Mouse (Mus musculus) megakaryocyte progenitor cell, adult 5-6 weeks (primary cell): ENCODE measurements at regions not wholly inside any gene's neighbourhood (a gene's known extent, or its start where the extent isn't known, plus 50 kb on each side); places are given as distances from the start of the nearest gene placed in this dataset.

Experiments used
- ATAC-seq: replicated peaks from 2 replicates; pipeline ENCODE4 v1.8.0; 2016; ENCODE audit warnings: mild to moderate bottlenecking, moderate TSS enrichment, inconsistent platforms; ENCODE audit not compliant: poor library complexity

- ATAC-seq, result no peak
These were observed 142.0 kb upstream of the Tut7 start for GRCm38 (mm10) chr13:59964981-59965380.

- ATAC-seq, result no peak
These were observed 140.0 kb upstream of the Tut7 start for GRCm38 (mm10) chr13:59962676-59963664.

- no peak for ATAC-seq
These were observed 133.5 kb upstream of the Tut7 start for GRCm38 (mm10) chr13:59956441-59956840.

GRCm38 (mm10) chr13:59952809-59953208 lies 129.9 kb upstream of the Tut7 start:
- ATAC-seq, result no peak

- no peak for ATAC-seq
These were observed 129.2 kb upstream of the Tut7 start for GRCm38 (mm10) chr13:59952116-59952515.

GRCm38 (mm10) chr13:59950281-59950680 lies 127.3 kb upstream of the Tut7 start:
- ATAC-seq, result no peak

- ATAC-seq, result no peak
These were observed 126.5 kb upstream of the Tut7 start for GRCm38 (mm10) chr13:59949471-59949870.

GRCm38 (mm10) chr13:59948496-59949138 lies 125.7 kb upstream of the Tut7 start:
- no peak for ATAC-seq

- no peak for ATAC-seq
These were observed 124.5 kb upstream of the Tut7 start for GRCm38 (mm10) chr13:59947461-59947860.

GRCm38 (mm10) chr13:59946509-59946908 lies 123.6 kb upstream of the Tut7 start:
- ATAC-seq, result no peak

GRCm38 (mm10) chr13:59945631-59946030 lies 122.7 kb upstream of the Tut7 start:
- ATAC-seq, result no peak

GRCm38 (mm10) chr13:59943602-59944140 lies 120.7 kb upstream of the Tut7 start:
- ATAC-seq, result no peak

GRCm38 (mm10) chr13:59943020-59943419 lies 120.1 kb upstream of the Tut7 start:
- ATAC-seq, result no peak

GRCm38 (mm10) chr13:59941519-59941918 lies 118.6 kb upstream of the Tut7 start:
- ATAC-seq, result no peak

GRCm38 (mm10) chr13:59940414-59941205 lies 117.7 kb upstream of the Tut7 start:
- ATAC-seq, result no peak

GRCm38 (mm10) chr13:59939886-59940285 lies 116.9 kb upstream of the Tut7 start:
- no peak for ATAC-seq

- no peak for ATAC-seq
These were observed 114.2 kb upstream of the Tut7 start for GRCm38 (mm10) chr13:59937147-59937546.

GRCm38 (mm10) chr13:59934556-59934955 lies 111.6 kb upstream of the Tut7 start:
- no peak for ATAC-seq

- no peak for ATAC-seq
These were observed 111.1 kb upstream of the Tut7 start for GRCm38 (mm10) chr13:59934093-59934492.

GRCm38 (mm10) chr13:59927379-59928111 lies 104.6 kb upstream of the Tut7 start:
- no peak for ATAC-seq
